Mouse (Mus musculus): ENCODE data around the gene Olfr109. TPM values are rescaled to one million over a fixed set of nuclear protein-coding genes. Genes with fewer than 3 reads are reported as not detected.

The Olfr109 gene
- polyA plus RNA-seq (2014; fragmentation: Illumina TruSeq; extraction: RNeasy Lipid Tissue Mini Kit (QIAGEN cat#74804); ENCODE audit: low read depth, low replicate concordance), result not detected

GRCm38 (mm10) chr17:37458616-37459015 lies at the start of gene Olfr109:
Gene Olfr109, plus strand, starts transcription at chr17:37458916.

GRCm38 (mm10) chr17:37445180-37445579 lies 13.5 kb upstream of the Olfr109 start, which contains the start of gene Olfr108:
Gene Olfr108, plus strand, starts transcription at chr17:37445480.

DNA sequence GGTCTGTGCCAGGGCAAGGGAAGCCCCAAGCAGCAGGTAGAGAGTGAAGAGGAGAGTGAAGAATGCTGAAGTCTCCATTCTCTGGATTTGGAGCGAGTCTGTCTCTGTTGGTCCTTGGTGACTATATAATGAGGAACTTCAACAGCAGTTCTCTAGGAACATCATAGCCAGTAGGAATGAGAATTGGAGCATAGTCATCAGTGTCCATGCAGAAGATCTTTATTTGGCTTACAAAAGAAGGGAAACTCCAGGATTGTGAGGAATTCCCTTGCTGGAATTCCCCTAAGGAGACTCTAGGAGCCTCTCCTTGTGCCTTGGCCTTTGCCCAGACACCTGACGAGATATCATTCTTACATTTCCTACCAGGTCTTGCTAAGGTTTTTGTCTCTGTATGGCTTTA lies 24.7 kb downstream of the Olfr109 start, which contains the start of gene H2-M2:
H2-M2 (minus strand) TSS at position 101 of the 400 bp plus-strand sequence.

DNA sequence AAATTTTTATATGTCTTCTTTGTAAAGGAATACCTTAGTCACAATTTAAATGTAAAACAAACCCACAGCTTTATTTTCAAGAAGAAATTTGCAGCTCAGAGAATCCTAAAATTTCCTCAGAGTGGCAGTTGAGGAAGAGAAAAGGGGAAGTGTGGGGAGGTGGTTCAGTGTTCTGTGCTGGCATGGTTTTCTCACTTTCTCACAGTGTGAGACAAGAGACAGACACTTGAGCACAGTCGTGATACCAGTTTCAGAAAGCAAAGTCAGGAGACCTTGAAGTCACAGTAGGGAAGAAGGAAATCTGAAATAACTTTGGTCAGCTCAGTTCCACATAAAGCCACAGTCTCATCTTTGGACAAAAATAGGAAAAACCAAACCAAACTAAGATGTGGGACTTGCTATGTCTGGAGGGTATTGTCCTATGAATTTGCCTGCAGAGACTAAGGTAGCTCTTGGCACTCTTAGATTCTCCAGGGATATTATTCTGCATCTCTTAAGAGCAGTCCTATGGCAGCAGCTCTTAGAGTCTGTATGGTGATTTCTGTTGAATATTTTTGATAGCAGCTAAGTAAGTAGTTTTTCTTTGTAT lies 33.3 kb downstream of the Olfr109 start, which contains the start of gene Olfr110:
Olfr110 (plus strand) TSS at position 539 of the 589 bp plus-strand sequence.

GRCm38 (mm10) chr17:37507730-37508129 lies 49.0 kb downstream of the Olfr109 start, which contains the start of gene Olfr111:
Gene Olfr111, plus strand, starts transcription at chr17:37508030.

Other genes starting within 250 kb of the Olfr109 start
- not detected for gene Olfr95, start 245.8 kb upstream of the Olfr109 start, polyA plus RNA-seq (2014; fragmentation: Illumina TruSeq; extraction: RNeasy Lipid Tissue Mini Kit (QIAGEN cat#74804); ENCODE audit: low read depth, low replicate concordance)
- not detected for gene Olfr96, start 238.8 kb upstream of the Olfr109 start, polyA plus RNA-seq (2014; fragmentation: Illumina TruSeq; extraction: RNeasy Lipid Tissue Mini Kit (QIAGEN cat#74804); ENCODE audit: low read depth, low replicate concordance)
- not detected for gene Olfr97, start 221.6 kb upstream of the Olfr109 start, polyA plus RNA-seq (2014; fragmentation: Illumina TruSeq; extraction: RNeasy Lipid Tissue Mini Kit (QIAGEN cat#74804); ENCODE audit: low read depth, low replicate concordance)
- gene Olfr98, start 195.2 kb upstream of the Olfr109 start, polyA plus RNA-seq (2014; fragmentation: Illumina TruSeq; extraction: RNeasy Lipid Tissue Mini Kit (QIAGEN cat#74804); ENCODE audit: low read depth, low replicate concordance), result not detected
- 0.28 TPM for gene H2-M3, start 188.7 kb upstream of the Olfr109 start, polyA plus RNA-seq (2014; fragmentation: Illumina TruSeq; extraction: RNeasy Lipid Tissue Mini Kit (QIAGEN cat#74804); ENCODE audit: low read depth, low replicate concordance)
- not detected for gene Olfr99, start 175.5 kb upstream of the Olfr109 start, polyA plus RNA-seq (2014; fragmentation: Illumina TruSeq; extraction: RNeasy Lipid Tissue Mini Kit (QIAGEN cat#74804); ENCODE audit: low read depth, low replicate concordance)
- not detected for gene Olfr101, start 154.6 kb upstream of the Olfr109 start, polyA plus RNA-seq (2014; fragmentation: Illumina TruSeq; extraction: RNeasy Lipid Tissue Mini Kit (QIAGEN cat#74804); ENCODE audit: low read depth, low replicate concordance)
- 0.14 TPM for gene Olfr102, start 141.9 kb upstream of the Olfr109 start, polyA plus RNA-seq (2014; fragmentation: Illumina TruSeq; extraction: RNeasy Lipid Tissue Mini Kit (QIAGEN cat#74804); ENCODE audit: low read depth, low replicate concordance)
- gene Olfr103, start 119.2 kb upstream of the Olfr109 start, polyA plus RNA-seq (2014; fragmentation: Illumina TruSeq; extraction: RNeasy Lipid Tissue Mini Kit (QIAGEN cat#74804); ENCODE audit: low read depth, low replicate concordance), result not detected
- not detected for gene Olfr104-ps, start 99.3 kb upstream of the Olfr109 start, polyA plus RNA-seq (2014; fragmentation: Illumina TruSeq; extraction: RNeasy Lipid Tissue Mini Kit (QIAGEN cat#74804); ENCODE audit: low read depth, low replicate concordance)
- not detected for gene Olfr105-ps, start 79.9 kb upstream of the Olfr109 start, polyA plus RNA-seq (2014; fragmentation: Illumina TruSeq; extraction: RNeasy Lipid Tissue Mini Kit (QIAGEN cat#74804); ENCODE audit: low read depth, low replicate concordance)
- gene Olfr106-ps, start 68.5 kb upstream of the Olfr109 start, polyA plus RNA-seq (2014; fragmentation: Illumina TruSeq; extraction: RNeasy Lipid Tissue Mini Kit (QIAGEN cat#74804); ENCODE audit: low read depth, low replicate concordance), result not detected
- not detected for gene Olfr107, start 59.7 kb upstream of the Olfr109 start, polyA plus RNA-seq (2014; fragmentation: Illumina TruSeq; extraction: RNeasy Lipid Tissue Mini Kit (QIAGEN cat#74804); ENCODE audit: low read depth, low replicate concordance)
- gene Olfr108, start 13.4 kb upstream of the Olfr109 start, polyA plus RNA-seq (2014; fragmentation: Illumina TruSeq; extraction: RNeasy Lipid Tissue Mini Kit (QIAGEN cat#74804); ENCODE audit: low read depth, low replicate concordance), result not detected
- gene H2-M2, start 24.6 kb downstream of the Olfr109 start, polyA plus RNA-seq (2014; fragmentation: Illumina TruSeq; extraction: RNeasy Lipid Tissue Mini Kit (QIAGEN cat#74804); ENCODE audit: low read depth, low replicate concordance), result not detected
- gene Olfr110, start 33.6 kb downstream of the Olfr109 start, polyA plus RNA-seq (2014; fragmentation: Illumina TruSeq; extraction: RNeasy Lipid Tissue Mini Kit (QIAGEN cat#74804); ENCODE audit: low read depth, low replicate concordance), result not detected
- not detected for gene Olfr111, start 49.1 kb downstream of the Olfr109 start, polyA plus RNA-seq (2014; fragmentation: Illumina TruSeq; extraction: RNeasy Lipid Tissue Mini Kit (QIAGEN cat#74804); ENCODE audit: low read depth, low replicate concordance)
- gene Olfr112, start 110.5 kb downstream of the Olfr109 start, polyA plus RNA-seq (2014; fragmentation: Illumina TruSeq; extraction: RNeasy Lipid Tissue Mini Kit (QIAGEN cat#74804); ENCODE audit: low read depth, low replicate concordance), result 40.7 TPM
- not detected for gene Olfr113, start 118.7 kb downstream of the Olfr109 start, polyA plus RNA-seq (2014; fragmentation: Illumina TruSeq; extraction: RNeasy Lipid Tissue Mini Kit (QIAGEN cat#74804); ENCODE audit: low read depth, low replicate concordance)
- gene Olfr114, start 133.8 kb downstream of the Olfr109 start, polyA plus RNA-seq (2014; fragmentation: Illumina TruSeq; extraction: RNeasy Lipid Tissue Mini Kit (QIAGEN cat#74804); ENCODE audit: low read depth, low replicate concordance), result not detected
- gene Olfr115, start 168.2 kb downstream of the Olfr109 start, polyA plus RNA-seq (2014; fragmentation: Illumina TruSeq; extraction: RNeasy Lipid Tissue Mini Kit (QIAGEN cat#74804); ENCODE audit: low read depth, low replicate concordance), result not detected
- gene Olfr116, start 168.3 kb downstream of the Olfr109 start, polyA plus RNA-seq (2014; fragmentation: Illumina TruSeq; extraction: RNeasy Lipid Tissue Mini Kit (QIAGEN cat#74804); ENCODE audit: low read depth, low replicate concordance), result not detected
- not detected for gene Olfr117, start 204.9 kb downstream of the Olfr109 start, polyA plus RNA-seq (2014; fragmentation: Illumina TruSeq; extraction: RNeasy Lipid Tissue Mini Kit (QIAGEN cat#74804); ENCODE audit: low read depth, low replicate concordance)
- not detected for gene Olfr118, start 208.1 kb downstream of the Olfr109 start, polyA plus RNA-seq (2014; fragmentation: Illumina TruSeq; extraction: RNeasy Lipid Tissue Mini Kit (QIAGEN cat#74804); ENCODE audit: low read depth, low replicate concordance)
- not detected for gene Olfr119, start 237.6 kb downstream of the Olfr109 start, polyA plus RNA-seq (2014; fragmentation: Illumina TruSeq; extraction: RNeasy Lipid Tissue Mini Kit (QIAGEN cat#74804); ENCODE audit: low read depth, low replicate concordance)